Mouse (Mus musculus) brain, embryonic 14.5 days (tissue): ENCODE measurements around the gene Gm5737. TPM values are rescaled to one million over a fixed set of nuclear protein-coding genes. Genes with fewer than 3 reads are reported as not detected.

Experiments used
- DNase-seq: peaks from one replicate; pipeline ENCODE4 v3.0.0-alpha.2; 2011; ENCODE audit warnings: low read depth
- CTCF ChIP-seq: fragments of 200-500 bp; IDR thresholded peaks from 2 replicates; pipeline ENCODE4 v1.5.1; 2012; ENCODE audit warnings: inconsistent platforms, mild to moderate bottlenecking, moderate library complexity, borderline replicate concordance; ENCODE audit not compliant: insufficient read depth, insufficient read length; ENCODE audit errors: extremely low read depth
- POLR2A ChIP-seq: fragments of 200-500 bp; IDR thresholded peaks from 2 replicates; pipeline ENCODE4 v1.6.1; 2012; ENCODE audit warnings: mild to moderate bottlenecking, inconsistent platforms, borderline replicate concordance; ENCODE audit not compliant: poor library complexity, insufficient read depth, insufficient read length, severe bottlenecking; ENCODE audit errors: extremely low read depth
- polyA plus RNA-seq: library from polyadenylated mRNA; depleted of rRNA; stranded (reverse); fragments of >200 nt; gene quantifications from 2 replicates; pipeline ENCODE4 v1.2.3, GENCODE M21; 2012; rRNA removed

The Gm5737 gene
- polyA plus RNA-seq, result 0.26 and 0.37 TPM in 2 replicates

GRCm38 (mm10) chr7:120811834-120812415, at the start of gene Gm5737:
TSS of gene Gm5737 (plus strand) at chr7:120812365.
- TF ChIP-seq POLR2A, result no peak
- TF ChIP-seq CTCF, result no peak
- no peak for DNase-seq

GRCm38 (mm10) chr7:120767369-120767768, 44.8 kb upstream of the Gm5737 start:
- TF ChIP-seq POLR2A (no peak), CTCF (no peak)
- DNase-seq, result peak; percentile 67

GRCm38 (mm10) chr7:120771389-120771788, 40.8 kb upstream of the Gm5737 start:
- no peak for DNase-seq
- TF ChIP-seq CTCF (no peak), POLR2A (no peak)

- DNase-seq, result no peak
- TF ChIP-seq CTCF (no peak), POLR2A (no peak)
Measured at GRCm38 (mm10) chr7:120778012-120778411, 34.2 kb upstream of the Gm5737 start.

GRCm38 (mm10) chr7:120795544-120795943, 16.6 kb upstream of the Gm5737 start:
- no peak for DNase-seq
- TF ChIP-seq CTCF (no peak), POLR2A (no peak)

GRCm38 (mm10) chr7:120796369-120796768, 15.8 kb upstream of the Gm5737 start:
- no peak for DNase-seq
- TF ChIP-seq POLR2A, result no peak
- TF ChIP-seq CTCF, result no peak

- no peak for TF ChIP-seq CTCF
- TF ChIP-seq POLR2A, result no peak
- no peak for DNase-seq
Measured at GRCm38 (mm10) chr7:120803268-120803667, 8.9 kb upstream of the Gm5737 start.

GRCm38 (mm10) chr7:120809705-120810104, 2.5 kb upstream of the Gm5737 start:
- TF ChIP-seq CTCF (no peak), POLR2A (no peak)
- no peak for DNase-seq

GRCm38 (mm10) chr7:120817552-120817951, 5.4 kb downstream of the Gm5737 start:
- TF ChIP-seq CTCF (no peak), POLR2A (no peak)
- DNase-seq, result no peak

- TF ChIP-seq POLR2A (no peak), CTCF (no peak)
- DNase-seq, result no peak
Measured at GRCm38 (mm10) chr7:120819386-120819785, 7.2 kb downstream of the Gm5737 start.

- DNase-seq, result peak; percentile 80
- peak; percentile 93 for TF ChIP-seq CTCF
- no peak for TF ChIP-seq POLR2A
Measured at GRCm38 (mm10) chr7:120823248-120823647, 11.1 kb downstream of the Gm5737 start.

GRCm38 (mm10) chr7:120825097-120825496, 12.9 kb downstream of the Gm5737 start:
- TF ChIP-seq POLR2A (no peak), CTCF (no peak)
- no peak for DNase-seq
